Mouse (Mus musculus) granulocyte monocyte progenitor cell, adult 5-6 weeks (primary cell): ENCODE measurements around the gene 2310002L09Rik. TPM values are rescaled to one million over a fixed set of nuclear protein-coding genes. Genes with fewer than 3 reads are reported as not detected.
"Not testable (repeated sequence)": the region's sequence is repeated elsewhere in the genome, so short reads cannot be mapped to it uniquely, and the experiment has no call there.

Experiments
- ATAC-seq: replicated peaks from 2 replicates; pipeline ENCODE4 v1.8.0; 2016; ENCODE audit warnings: mild to moderate bottlenecking, moderate TSS enrichment, inconsistent platforms; ENCODE audit not compliant: poor library complexity, severe bottlenecking
- total RNA-seq, 2 experiments: library from RNA; stranded (forward) in 1 of 2; stranded (reverse) in 1 of 2; fragments of 200-712, 200-1000 nt in 1 of 2; fragments of >200 nt in 1 of 2; fragmentation: Nextera tagmentation in 1 of 2; gene quantifications; 2 replicates each; pipeline ENCODE4 v1.2.3; 2014 to 2017

Gene 2310002L09Rik
- not detected in 2 replicates for total RNA-seq (2014; fragmentation: Nextera tagmentation)
- total RNA-seq (2017), result not detected in 2 replicates

- no peak for ATAC-seq
Observed at GRCm38 (mm10) chr4:73950375-73950896, at the start of gene 2310002L09Rik. Gene 2310002L09Rik (minus strand): TSS chr4:73950846.

- ATAC-seq, result no peak
Observed at GRCm38 (mm10) chr4:73980454-73980853, 29.8 kb upstream of the 2310002L09Rik start.

DNA sequence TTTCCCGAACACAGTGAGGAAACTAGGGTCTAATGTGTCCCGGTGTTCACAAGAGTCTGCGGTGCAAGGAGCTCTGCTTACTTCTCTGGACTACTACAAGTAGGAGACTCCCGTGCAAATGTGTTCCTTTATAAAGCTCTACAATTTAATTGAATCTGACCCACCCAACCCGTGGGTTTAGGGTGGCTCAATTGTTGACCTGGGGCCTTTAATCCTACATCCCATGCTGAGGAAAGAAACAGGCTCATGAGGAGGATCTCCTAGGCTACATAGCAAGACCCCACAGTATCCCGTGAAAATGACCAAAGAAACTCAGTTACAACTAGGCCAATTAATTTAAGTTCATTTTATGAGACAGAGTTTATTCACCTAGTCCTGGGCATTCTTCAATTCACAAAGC, 30.0 kb downstream of the 2310002L09Rik start, which contains the start of gene Gm11756:
TSS of gene Gm11756 (minus strand) at position 101 of the 400 bp plus-strand sequence.
- not testable (repeated sequence) for ATAC-seq

DNA sequence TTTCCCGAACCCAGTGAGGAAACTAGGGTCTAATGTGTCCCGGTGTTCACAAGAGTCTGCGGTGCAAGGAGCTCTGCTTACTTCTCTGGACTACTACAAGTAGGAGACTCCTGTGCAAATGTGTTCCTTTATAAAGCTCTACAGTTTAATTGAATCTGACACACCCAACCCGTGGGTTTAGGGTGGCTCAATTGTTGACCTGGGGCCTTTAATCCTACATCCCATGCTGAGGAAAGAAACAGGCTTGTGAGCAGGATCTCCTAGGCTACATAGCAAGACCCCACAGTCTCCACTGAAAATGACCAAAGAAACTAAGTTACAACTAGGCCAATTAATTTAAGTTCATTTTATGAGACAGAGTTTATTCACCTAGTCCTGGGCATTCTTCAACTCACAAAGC, 44.8 kb downstream of the 2310002L09Rik start, which contains the start of gene Gm13871:
TSS of gene Gm13871 (minus strand) at position 101 of the 400 bp plus-strand sequence.
- not testable (repeated sequence) for ATAC-seq

DNA sequence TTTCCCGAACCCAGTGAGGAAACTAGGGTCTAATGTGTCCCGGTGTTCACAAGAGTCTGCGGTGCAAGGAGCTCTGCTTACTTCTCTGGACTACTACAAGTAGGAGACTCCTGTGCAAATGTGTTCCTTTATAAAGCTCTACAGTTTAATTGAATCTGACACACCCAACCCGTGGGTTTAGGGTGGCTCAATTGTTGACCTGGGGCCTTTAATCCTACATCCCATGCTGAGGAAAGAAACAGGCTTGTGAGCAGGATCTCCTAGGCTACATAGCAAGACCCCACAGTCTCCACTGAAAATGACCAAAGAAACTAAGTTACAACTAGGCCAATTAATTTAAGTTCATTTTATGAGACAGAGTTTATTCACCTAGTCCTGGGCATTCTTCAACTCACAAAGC, 59.6 kb downstream of the 2310002L09Rik start, which contains the start of gene Gm11757:
TSS of gene Gm11757 (minus strand) at position 101 of the 400 bp plus-strand sequence.
- not testable (repeated sequence) for ATAC-seq

Other genes starting within 250 kb of the 2310002L09Rik start
- not detected in 2 replicates for gene Rasef, start 159.9 kb downstream of the 2310002L09Rik start, total RNA-seq (2014; fragmentation: Nextera tagmentation)
- gene Rasef, start 159.9 kb downstream of the 2310002L09Rik start, total RNA-seq (2017), result not detected in 2 replicates
- gene Gm11758, start 74.6 kb downstream of the 2310002L09Rik start, total RNA-seq (2014; fragmentation: Nextera tagmentation), result not detected in 2 replicates
- gene Gm11758, start 74.6 kb downstream of the 2310002L09Rik start, total RNA-seq (2017), result not detected in 2 replicates
- gene Gm11757, start 59.7 kb downstream of the 2310002L09Rik start, total RNA-seq (2014; fragmentation: Nextera tagmentation), result not detected in 2 replicates
- not detected in 2 replicates for gene Gm11757, start 59.7 kb downstream of the 2310002L09Rik start, total RNA-seq (2017)
- not detected in 2 replicates for gene Gm13871, start 44.9 kb downstream of the 2310002L09Rik start, total RNA-seq (2014; fragmentation: Nextera tagmentation)
- gene Gm13871, start 44.9 kb downstream of the 2310002L09Rik start, total RNA-seq (2017), result not detected in 2 replicates
- gene Gm11756, start 30.1 kb downstream of the 2310002L09Rik start, total RNA-seq (2014; fragmentation: Nextera tagmentation), result not detected in 2 replicates
- gene Gm11756, start 30.1 kb downstream of the 2310002L09Rik start, total RNA-seq (2017), result not detected in 2 replicates
- gene Frmd3, start 62.6 kb upstream of the 2310002L09Rik start, total RNA-seq (2014; fragmentation: Nextera tagmentation), result not detected in 2 replicates
- not detected in 2 replicates for gene Frmd3, start 62.6 kb upstream of the 2310002L09Rik start, total RNA-seq (2017)